Mouse (Mus musculus): ENCODE results near the gene Socs7. TPM values are rescaled to one million over a fixed set of nuclear protein-coding genes. Genes with fewer than 3 reads are reported as not detected.

Socs7 gene
- polyA plus RNA-seq, 1 experiment: 6.0 TPM

DNA sequence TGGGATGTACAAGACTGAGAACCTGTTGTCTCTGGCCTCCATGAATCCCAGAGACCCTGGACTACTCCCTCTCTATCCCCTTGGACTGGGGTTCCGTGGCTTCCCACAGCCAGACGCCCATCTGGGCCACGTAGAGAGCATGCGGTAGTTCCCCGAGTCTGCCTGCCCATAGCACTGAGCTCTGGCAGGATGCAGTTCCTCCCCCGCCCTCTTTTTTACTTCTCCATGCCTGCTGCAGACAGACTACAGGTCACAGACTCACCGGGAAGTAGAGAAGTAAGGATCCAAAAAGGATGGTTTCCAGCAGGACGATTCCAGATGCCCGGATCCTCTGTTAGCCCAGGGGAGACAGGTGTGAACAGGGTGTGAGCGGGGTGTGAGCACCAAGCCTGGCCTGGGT is 16.9 kb upstream of the Socs7 start:
- TF ChIP-seq POLR2A (IDR thresholded peaks at IDR 0.05; ENCODE audit: low read depth, low read length): no peak
- TF ChIP-seq CTCF (IDR thresholded peaks at IDR 0.05; ENCODE audit: extremely low read depth, insufficient read depth, insufficient read length, insufficient replicate concordance): no peak
- H3K4me3 ChIP-seq (ENCODE audit: extremely low read depth, insufficient read depth, insufficient read length): no peak overlapping the region
- WGBS: 26% methylated on average over 10 of the region's 10 CpGs
- DNase-seq (ENCODE audit: low read depth in 1 of 2, low spot score in 2 of 2): no peak
- H3K27me3 ChIP-seq (ENCODE audit: control insufficient read depth, insufficient read depth, low read length): no peaks in the 10 kb centered on the region
- peaks cover 4% of the 10 kb centered on the region; the same call in 1 of the 2 replicates for H3K4me1 ChIP-seq (ENCODE audit: control insufficient read depth, insufficient read depth, insufficient read length)
- H3K27ac ChIP-seq (ENCODE audit: insufficient read depth, low read length): no peak overlapping the region
- no peaks in the 10 kb centered on the region for H3K36me3 ChIP-seq (ENCODE audit: control insufficient read depth, insufficient read depth, low read length)

DNA sequence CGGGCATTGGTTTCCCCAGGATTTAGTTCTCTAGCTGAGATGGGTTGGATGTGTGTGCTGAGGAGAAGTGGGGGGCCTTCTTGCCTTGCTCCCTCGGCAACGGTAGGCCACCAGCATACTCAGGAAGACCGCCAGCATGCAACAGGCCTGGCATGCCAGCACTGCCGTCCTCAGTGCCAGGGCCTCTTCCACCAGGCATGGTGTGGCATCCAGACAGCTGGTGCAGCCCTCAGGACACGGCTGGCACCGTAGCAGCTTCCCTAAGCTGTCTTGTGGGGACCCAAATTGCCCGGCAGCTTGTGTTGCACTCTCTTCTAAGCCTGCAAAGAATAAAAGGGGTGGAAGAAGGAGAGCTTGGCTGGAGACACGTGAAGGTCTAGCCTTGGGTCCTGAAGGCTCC is 16.0 kb upstream of the Socs7 start:
- Histone ChIP-seq H3K27me3 (ENCODE audit: control insufficient read depth, insufficient read depth, low read length) (no peaks in the 10 kb centered on the region), H3K36me3 (ENCODE audit: control insufficient read depth, insufficient read depth, low read length) (no peaks in the 10 kb centered on the region), H3K4me3 (ENCODE audit: extremely low read depth, insufficient read depth, insufficient read length) (no peak overlapping the region), H3K27ac (ENCODE audit: insufficient read depth, low read length) (no peak overlapping the region), H3K4me1 (ENCODE audit: control insufficient read depth, insufficient read depth, insufficient read length) (peaks cover 4% of the 10 kb centered on the region; the same call in 1 of the 2 replicates)
- WGBS: 85% methylated on average over 9 of the region's 9 CpGs
- no peak for TF ChIP-seq CTCF (IDR thresholded peaks at IDR 0.05; ENCODE audit: extremely low read depth, insufficient read depth, insufficient read length, insufficient replicate concordance)
- TF ChIP-seq POLR2A (IDR thresholded peaks at IDR 0.05; ENCODE audit: low read depth, low read length): no peak
- DNase-seq (ENCODE audit: low read depth in 1 of 2, low spot score in 2 of 2): no peak

GRCm38 (mm10) chr11:97347291-97347690 is 15.1 kb upstream of the Socs7 start:
- peaks cover 4% of the 10 kb centered on the region; the same call in 1 of the 2 replicates for H3K4me1 ChIP-seq (ENCODE audit: control insufficient read depth, insufficient read depth, insufficient read length)
- no peak overlapping the region for H3K27ac ChIP-seq (ENCODE audit: insufficient read depth, low read length)
- H3K27me3 ChIP-seq (ENCODE audit: control insufficient read depth, insufficient read depth, low read length): no peaks in the 10 kb centered on the region
- no peak for TF ChIP-seq CTCF (IDR thresholded peaks at IDR 0.05; ENCODE audit: extremely low read depth, insufficient read depth, insufficient read length, insufficient replicate concordance)
- TF ChIP-seq POLR2A (IDR thresholded peaks at IDR 0.05; ENCODE audit: low read depth, low read length): no peak
- no peaks in the 10 kb centered on the region for H3K36me3 ChIP-seq (ENCODE audit: control insufficient read depth, insufficient read depth, low read length)
- no peak for DNase-seq (ENCODE audit: low read depth in 1 of 2, low spot score in 2 of 2)
- 87% methylated on average over 9 of the region's 9 CpGs for WGBS
- no peak overlapping the region for H3K4me3 ChIP-seq (ENCODE audit: extremely low read depth, insufficient read depth, insufficient read length)

DNA sequence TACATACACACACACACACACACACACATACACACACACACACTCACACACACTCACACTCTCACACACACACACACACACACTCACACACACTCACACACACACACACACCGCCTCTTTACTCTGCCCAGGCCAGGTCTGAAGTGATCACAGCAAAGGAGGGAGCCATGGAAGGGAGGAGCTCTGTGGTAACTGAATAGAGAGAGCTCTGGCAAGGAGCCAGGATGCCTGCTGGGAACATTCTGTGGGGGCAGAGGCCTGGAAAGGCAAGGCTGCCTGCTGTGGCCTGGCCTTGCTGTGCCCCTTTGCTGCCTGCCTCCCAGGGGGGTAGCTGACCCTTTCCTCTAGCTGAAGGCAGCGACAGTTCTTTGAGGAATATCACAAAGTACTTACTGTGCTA is 12.3 kb upstream of the Socs7 start:
- H3K36me3 ChIP-seq (ENCODE audit: control insufficient read depth, insufficient read depth, low read length): no peaks in the 10 kb centered on the region
- no peak overlapping the region for H3K4me3 ChIP-seq (ENCODE audit: extremely low read depth, insufficient read depth, insufficient read length)
- no peak for DNase-seq (ENCODE audit: low read depth in 1 of 2, low spot score in 2 of 2)
- WGBS: 65% methylated on average over 2 of the region's 2 CpGs
- no peak overlapping the region for H3K27ac ChIP-seq (ENCODE audit: insufficient read depth, low read length)
- TF ChIP-seq POLR2A (IDR thresholded peaks at IDR 0.05; ENCODE audit: low read depth, low read length): no peak
- no peak for TF ChIP-seq CTCF (IDR thresholded peaks at IDR 0.05; ENCODE audit: extremely low read depth, insufficient read depth, insufficient read length, insufficient replicate concordance)
- H3K4me1 ChIP-seq (ENCODE audit: control insufficient read depth, insufficient read depth, insufficient read length): no peaks in the 10 kb centered on the region
- no peaks in the 10 kb centered on the region for H3K27me3 ChIP-seq (ENCODE audit: control insufficient read depth, insufficient read depth, low read length)

DNA sequence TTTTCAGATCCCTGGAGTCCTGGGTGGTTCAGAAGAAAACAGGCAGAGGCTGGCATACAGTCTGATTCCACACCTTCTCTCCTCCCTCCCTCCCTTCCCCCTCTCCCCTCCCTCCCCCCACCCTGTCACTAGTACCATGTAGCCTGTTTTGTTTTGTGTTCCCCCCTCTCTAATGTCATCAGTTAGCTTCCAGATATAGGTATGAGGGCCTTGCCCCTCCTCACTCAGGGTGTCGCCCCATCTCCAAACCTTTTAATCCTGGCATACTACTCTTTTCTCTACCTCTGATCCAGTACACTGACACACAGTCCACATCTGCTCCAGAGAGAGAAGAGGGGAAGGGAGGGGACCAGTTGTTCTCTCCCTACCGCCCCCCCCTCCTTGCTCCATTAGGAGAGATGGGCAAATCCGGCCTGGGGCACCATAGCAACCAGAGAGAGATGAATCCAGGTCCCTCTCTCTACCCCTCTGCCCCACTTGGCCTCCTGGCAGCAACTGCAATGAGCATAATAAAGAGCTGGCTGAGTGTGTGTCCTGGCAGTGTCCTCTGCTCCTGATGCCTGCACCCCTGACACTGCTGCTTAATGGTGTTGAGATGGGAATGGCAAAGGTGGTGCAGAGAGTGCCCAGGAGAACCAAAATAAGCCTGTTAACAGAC is 10.2 kb upstream of the Socs7 start, which contains the start of gene Gpr179:
Gpr179 (minus strand) TSS at position 51 of the 658 bp plus-strand sequence.
- Histone ChIP-seq H3K27me3 (ENCODE audit: control insufficient read depth, insufficient read depth, low read length) (peaks cover 2% of the 10 kb centered on the region; the same call in 1 of the 2 replicates), H3K27ac (ENCODE audit: insufficient read depth, low read length) (no peak within 1 kb of the TSS), H3K36me3 (ENCODE audit: control insufficient read depth, insufficient read depth, low read length) (no peaks in the 10 kb centered on the region), H3K4me3 (ENCODE audit: extremely low read depth, insufficient read depth, insufficient read length) (no peak within 1 kb of the TSS), H3K4me1 (ENCODE audit: control insufficient read depth, insufficient read depth, insufficient read length) (no peaks in the 10 kb centered on the region)
- no peak for DNase-seq (ENCODE audit: low read depth in 1 of 2, low spot score in 2 of 2)
- no peak for TF ChIP-seq POLR2A (IDR thresholded peaks at IDR 0.05; ENCODE audit: low read depth, low read length)
- no peak for TF ChIP-seq CTCF (IDR thresholded peaks at IDR 0.05; ENCODE audit: extremely low read depth, insufficient read depth, insufficient read length, insufficient replicate concordance)
- 84% methylated on average over 3 of the region's 3 CpGs for WGBS

GRCm38 (mm10) chr11:97352935-97353597 is 9.3 kb upstream of the Socs7 start:
- no peak for TF ChIP-seq POLR2A (IDR thresholded peaks at IDR 0.05; ENCODE audit: low read depth, low read length)
- no peak for TF ChIP-seq CTCF (IDR thresholded peaks at IDR 0.05; ENCODE audit: extremely low read depth, insufficient read depth, insufficient read length, insufficient replicate concordance)
- Histone ChIP-seq H3K4me1 (ENCODE audit: control insufficient read depth, insufficient read depth, insufficient read length) (no peaks in the 10 kb centered on the region), H3K27ac (ENCODE audit: insufficient read depth, low read length) (no peak overlapping the region), H3K27me3 (ENCODE audit: control insufficient read depth, insufficient read depth, low read length) (peaks cover 2% of the 10 kb centered on the region; the same call in 1 of the 2 replicates), H3K4me3 (ENCODE audit: extremely low read depth, insufficient read depth, insufficient read length) (no peak overlapping the region), H3K36me3 (ENCODE audit: control insufficient read depth, insufficient read depth, low read length) (no peaks in the 10 kb centered on the region)
- WGBS: 59% methylated on average over 4 of the region's 4 CpGs
- DNase-seq (ENCODE audit: low read depth in 1 of 2, low spot score in 2 of 2): no peak

- no peak overlapping the region for H3K4me3 ChIP-seq (ENCODE audit: extremely low read depth, insufficient read depth, insufficient read length)
- no peaks in the 10 kb centered on the region for H3K4me1 ChIP-seq (ENCODE audit: control insufficient read depth, insufficient read depth, insufficient read length)
- peaks cover 2% of the 10 kb centered on the region; the same call in 1 of the 2 replicates for H3K27me3 ChIP-seq (ENCODE audit: control insufficient read depth, insufficient read depth, low read length)
- no peaks in the 10 kb centered on the region for H3K36me3 ChIP-seq (ENCODE audit: control insufficient read depth, insufficient read depth, low read length)
- no peak for DNase-seq (ENCODE audit: low read depth in 1 of 2, low spot score in 2 of 2)
- H3K27ac ChIP-seq (ENCODE audit: insufficient read depth, low read length): no peak overlapping the region
- WGBS: 90% methylated on average over 2 of the region's 2 CpGs
- no peak for TF ChIP-seq POLR2A (IDR thresholded peaks at IDR 0.05; ENCODE audit: low read depth, low read length)
- TF ChIP-seq CTCF (IDR thresholded peaks at IDR 0.05; ENCODE audit: extremely low read depth, insufficient read depth, insufficient read length, insufficient replicate concordance): no peak
These were observed 7.7 kb upstream of the Socs7 start for GRCm38 (mm10) chr11:97354646-97355045.

All from spleen, adult 2 months (tissue).